Mouse (Mus musculus) forebrain, embryonic 14.5 days (tissue): ENCODE results near the gene Olfr589. TPM values are rescaled to one million over a fixed set of nuclear protein-coding genes. Genes with fewer than 3 reads are reported as not detected.
"Not testable (repeated sequence)": the region's sequence is repeated elsewhere in the genome, so short reads cannot be mapped to it uniquely, and the experiment has no call there.

ENCODE experiments used
- ATAC-seq: fragments of 200-750 bp; cut with Nextera tagmentation; 2 replicates; pipeline ENCODE4 v1.8.0; 2017; ENCODE audit warnings: mild to moderate bottlenecking, moderate library complexity
- DNase-seq: peaks from one replicate; pipeline ENCODE4 v3.0.0-alpha.2; 2015; ENCODE audit warnings: low spot score
- H3K27ac ChIP-seq: fragments of 300-500 bp; sonication (generic); 2 replicates; pipeline ENCODE4 v1.5.1; 2014; ENCODE audit warnings: low read depth, mild to moderate bottlenecking, control low read depth, low read length, moderate library complexity
- H3K27me3 ChIP-seq: fragments of 300-500 bp; sonication (generic); replicated peaks from 2 replicates; pipeline ENCODE4 v1.6.1; 2014; ENCODE audit warnings: low read length, control low read depth, mixed read lengths; ENCODE audit not compliant: control insufficient read depth, insufficient read depth
- H3K36me3 ChIP-seq: fragments of 300-500 bp; sonication (generic); 2 replicates; pipeline ENCODE4 v1.6.1; 2014; ENCODE audit warnings: low read length, control low read depth; ENCODE audit not compliant: control insufficient read depth, insufficient read depth
- H3K4me1 ChIP-seq: fragments of 300-500 bp; sonication (generic); 2 replicates; pipeline ENCODE4 v1.6.1; 2014; ENCODE audit warnings: antibody characterized with exemption, low read length, control low read depth; ENCODE audit not compliant: control insufficient read depth, insufficient read depth
- H3K4me2 ChIP-seq: fragments of 300-500 bp; sonication (generic); 2 replicates; pipeline ENCODE4 v1.6.1; 2014; ENCODE audit warnings: mild to moderate bottlenecking, control low read depth, low read length
- H3K4me3 ChIP-seq: fragments of 300-500 bp; sonication (generic); 2 replicates; pipeline ENCODE4 v1.5.1; 2014; ENCODE audit warnings: low read depth, low read length, control low read depth
- H3K9ac ChIP-seq: fragments of 300-500 bp; sonication (generic); 2 replicates; pipeline ENCODE4 v1.6.1; 2014; ENCODE audit warnings: mild to moderate bottlenecking, low read length, control low read depth, moderate library complexity
- H3K9me3 ChIP-seq: fragments of 300-500 bp; sonication (generic); replicated peaks from 2 replicates; pipeline ENCODE4 v1.6.1; 2016; ENCODE audit warnings: low read length, control low read depth, mixed read lengths; ENCODE audit not compliant: control insufficient read depth
- WGBS: fragments of 180-500 bp; shearing (Covaris S2); extraction: QIAGEN DNeasy Blood & Tissue Kit; methylation state at CpG from one replicate; pipeline ENCODE4 v1.1.7; 2014; 5-methylcytosine and 5-hydroxymethylcytosine counted together
- polyA plus RNA-seq: library from polyadenylated mRNA; unstranded; fragments of >200 nt; fragmentation: Nextera tagmentation; extraction: Ambion mirVana; gene quantifications from 2 replicates; pipeline ENCODE4 v1.2.1, GENCODE M21; 2014

Olfr589 gene
- not detected in 2 replicates for polyA plus RNA-seq

GRCm38 (mm10) chr7:103156256-103156655 is at the start of gene Olfr589:
Gene Olfr589, minus strand, starts transcription at chr7:103156356.
- Histone ChIP-seq H3K9me3 (no peaks in the 10 kb centered on the region), H3K4me2 (no peak within 1 kb of the TSS), H3K9ac (no peak within 1 kb of the TSS), H3K27me3 (no peaks in the 10 kb centered on the region), H3K4me1 (no peaks in the 10 kb centered on the region), H3K36me3 (no peaks in the 10 kb centered on the region), H3K27ac (no peak within 1 kb of the TSS), H3K4me3 (no peak within 1 kb of the TSS)
- DNase-seq (no peak), ATAC-seq (no peak)
- WGBS = 64% methylated on average over 2 of the region's 2 CpGs

GRCm38 (mm10) chr7:103184503-103184902 is 28.3 kb upstream of the Olfr589 start, which contains the start of gene Olfr592:
Gene Olfr592, plus strand, starts transcription at chr7:103184803.
- not testable (repeated sequence) for H3K27ac ChIP-seq, H3K4me1 ChIP-seq, H3K27me3 ChIP-seq, DNase-seq, H3K4me2 ChIP-seq, ATAC-seq, H3K36me3 ChIP-seq, H3K9me3 ChIP-seq, H3K4me3 ChIP-seq, H3K9ac ChIP-seq
- WGBS = 78% methylated on average over 1 of the region's 1 CpGs

- Histone ChIP-seq H3K36me3 (no peaks in the 10 kb centered on the region), H3K4me3 (no peak within 1 kb of the TSS), H3K4me1 (no peaks in the 10 kb centered on the region), H3K9ac (no peak within 1 kb of the TSS), H3K9me3 (0 out of 2 replicates have a peak, but pooled peaks cover 3% of the 10 kb centered on the region), H3K4me2 (no peak within 1 kb of the TSS), H3K27ac (no peak within 1 kb of the TSS), H3K27me3 (no peaks in the 10 kb centered on the region)
- 72% methylated on average over 1 of the region's 1 CpGs for WGBS
- no peak for ATAC-seq
- no peak for DNase-seq
These were observed 22.1 kb upstream of the Olfr589 start, which contains the start of gene Olfr591 for GRCm38 (mm10) chr7:103178240-103178639. Gene Olfr591, minus strand, starts transcription at chr7:103178340.

GRCm38 (mm10) chr7:103169697-103170096 is 13.5 kb upstream of the Olfr589 start:
- no peak for ATAC-seq
- Histone ChIP-seq H3K9ac (no peak overlapping the region), H3K4me1 (no peaks in the 10 kb centered on the region), H3K9me3 (no peaks in the 10 kb centered on the region), H3K27ac (no peak overlapping the region), H3K4me2 (no peak overlapping the region), H3K36me3 (no peaks in the 10 kb centered on the region), H3K27me3 (no peaks in the 10 kb centered on the region), H3K4me3 (no peak overlapping the region)
- 80% methylated on average over 5 of the region's 5 CpGs for whole genome bisulfite sequencing
- no peak for DNase-seq

GRCm38 (mm10) chr7:103140579-103140978 is 15.6 kb downstream of the Olfr589 start, which contains the start of gene Olfr588-ps1:
Gene Olfr588-ps1, plus strand, starts transcription at chr7:103140879.
- 91% methylated on average over 1 of the region's 1 CpGs for WGBS
- H3K27ac ChIP-seq = no peak within 1 kb of the TSS
- no peak within 1 kb of the TSS for H3K9ac ChIP-seq
- H3K27me3 ChIP-seq = no peaks in the 10 kb centered on the region
- H3K36me3 ChIP-seq = no peaks in the 10 kb centered on the region
- no peak within 1 kb of the TSS for H3K4me3 ChIP-seq
- H3K4me2 ChIP-seq = no peak within 1 kb of the TSS
- no peak for ATAC-seq
- no peak for DNase-seq
- H3K4me1 ChIP-seq = no peaks in the 10 kb centered on the region
- H3K9me3 ChIP-seq = no peaks in the 10 kb centered on the region

- DNase-seq (no peak), ATAC-seq (no peak)
- no peaks in the 10 kb centered on the region for H3K36me3 ChIP-seq
- no peaks in the 10 kb centered on the region for H3K27me3 ChIP-seq
- no peak within 1 kb of the TSS for H3K9ac ChIP-seq
- no peaks in the 10 kb centered on the region for H3K4me1 ChIP-seq
- no peak within 1 kb of the TSS for H3K4me3 ChIP-seq
- no peak within 1 kb of the TSS for H3K27ac ChIP-seq
- no peak within 1 kb of the TSS for H3K4me2 ChIP-seq
- WGBS = 95% methylated on average over 3 of the region's 3 CpGs
- H3K9me3 ChIP-seq = no peaks in the 10 kb centered on the region
These were observed 30.6 kb downstream of the Olfr589 start, which contains the start of gene Olfr586 for GRCm38 (mm10) chr7:103125538-103125937. Gene Olfr586, minus strand, starts transcription at chr7:103125638.

GRCm38 (mm10) chr7:103119406-103119805 is 36.8 kb downstream of the Olfr589 start:
- no peak overlapping the region for H3K4me3 ChIP-seq
- no peak for ATAC-seq
- H3K36me3 ChIP-seq = no peaks in the 10 kb centered on the region
- H3K27me3 ChIP-seq = no peaks in the 10 kb centered on the region
- no peaks in the 10 kb centered on the region for H3K4me1 ChIP-seq
- no peaks in the 10 kb centered on the region for H3K9me3 ChIP-seq
- DNase-seq = no peak
- 65% methylated on average over 3 of the region's 3 CpGs for WGBS
- H3K27ac ChIP-seq = no peak overlapping the region
- no peak overlapping the region for H3K9ac ChIP-seq
- H3K4me2 ChIP-seq = no peak overlapping the region

Other genes starting within 250 kb of the Olfr589 start
- gene Olfr571, start 238.8 kb downstream of the Olfr589 start, polyA plus RNA-seq = not detected in 2 replicates
- not detected in 2 replicates for gene Olfr572, start 231.9 kb downstream of the Olfr589 start, polyA plus RNA-seq
- not detected in 2 replicates for gene Olfr573-ps1, start 213.8 kb downstream of the Olfr589 start, polyA plus RNA-seq
- gene Olfr574, start 207.9 kb downstream of the Olfr589 start, polyA plus RNA-seq = not detected in 2 replicates
- not detected in 2 replicates for gene Olfr575, start 197.6 kb downstream of the Olfr589 start, polyA plus RNA-seq
- gene Olfr576, start 193.7 kb downstream of the Olfr589 start, polyA plus RNA-seq = not detected in 2 replicates
- not detected in 2 replicates for gene Olfr577, start 180.4 kb downstream of the Olfr589 start, polyA plus RNA-seq
- not detected in 2 replicates for gene Olfr578, start 167.0 kb downstream of the Olfr589 start, polyA plus RNA-seq
- gene Olfr582, start 118.3 kb downstream of the Olfr589 start, polyA plus RNA-seq = not detected in 2 replicates
- gene Olfr583, start 105.1 kb downstream of the Olfr589 start, polyA plus RNA-seq = not detected in 2 replicates
- not detected in 2 replicates for gene Olfr584, start 74.5 kb downstream of the Olfr589 start, polyA plus RNA-seq
- not detected in 2 replicates for gene Olfr585, start 58.6 kb downstream of the Olfr589 start, polyA plus RNA-seq
- not detected in 2 replicates for gene Olfr586, start 30.7 kb downstream of the Olfr589 start, polyA plus RNA-seq
- gene Olfr588-ps1, start 15.5 kb downstream of the Olfr589 start, polyA plus RNA-seq = not detected in 2 replicates
- not detected in 2 replicates for gene Olfr591, start 22.0 kb upstream of the Olfr589 start, polyA plus RNA-seq
- gene Olfr592, start 28.4 kb upstream of the Olfr589 start, polyA plus RNA-seq = not detected in 2 replicates
- gene Olfr593, start 55.5 kb upstream of the Olfr589 start, polyA plus RNA-seq = not detected in 2 replicates
- not detected in 2 replicates for gene Olfr594, start 60.6 kb upstream of the Olfr589 start, polyA plus RNA-seq
- gene Usp17ld, start 96.1 kb upstream of the Olfr589 start, polyA plus RNA-seq = not detected in 2 replicates
- gene Olfr596, start 149.3 kb upstream of the Olfr589 start, polyA plus RNA-seq = not detected in 2 replicates
- not detected in 2 replicates for gene Olfr597, start 160.0 kb upstream of the Olfr589 start, polyA plus RNA-seq
- gene Olfr598, start 167.2 kb upstream of the Olfr589 start, polyA plus RNA-seq = not detected in 2 replicates
- gene Olfr599, start 179.6 kb upstream of the Olfr589 start, polyA plus RNA-seq = not detected in 2 replicates
- not detected in 2 replicates for gene Olfr600, start 193.3 kb upstream of the Olfr589 start, polyA plus RNA-seq
- not detected in 2 replicates for gene Olfr601, start 206.3 kb upstream of the Olfr589 start, polyA plus RNA-seq
- not detected in 2 replicates for gene Olfr603, start 229.8 kb upstream of the Olfr589 start, polyA plus RNA-seq